Mouse (Mus musculus) hindbrain, postnatal 0 days (tissue): ENCODE measurements around the gene Ces1c. TPM values are rescaled to one million over a fixed set of nuclear protein-coding genes. Genes with fewer than 3 reads are reported as not detected.

Experiments
- ATAC-seq: fragments of 200-750 bp; cut with Nextera tagmentation; 2 replicates; pipeline ENCODE4 v1.8.0; 2017; ENCODE audit warnings: mild to moderate bottlenecking, moderate TSS enrichment, moderate library complexity
- DNase-seq: peaks from one replicate; pipeline ENCODE4 v3.0.0-alpha.2; 2015; ENCODE audit warnings: low spot score
- H3K27ac ChIP-seq: fragments of 300-500 bp; sonication (generic); 2 replicates; pipeline ENCODE4 v1.5.1; 2014; ENCODE audit warnings: mild to moderate bottlenecking
- H3K27me3 ChIP-seq: fragments of 300-500 bp; sonication (generic); 2 replicates; pipeline ENCODE4 v1.6.1; 2014; ENCODE audit warnings: low read length, mixed read lengths; ENCODE audit not compliant: insufficient read depth
- H3K36me3 ChIP-seq: fragments of 300-500 bp; sonication (generic); 2 replicates; pipeline ENCODE4 v1.6.1; 2014; ENCODE audit warnings: low read length, mixed read lengths; ENCODE audit not compliant: insufficient read depth
- H3K4me1 ChIP-seq: fragments of 300-500 bp; sonication (generic); 2 replicates; pipeline ENCODE4 v1.6.1; 2014; ENCODE audit warnings: antibody characterized with exemption, low read length, mixed read lengths; ENCODE audit not compliant: insufficient read depth
- H3K4me2 ChIP-seq: fragments of 300-500 bp; sonication (generic); 2 replicates; pipeline ENCODE4 v1.6.1; 2014; ENCODE audit warnings: low read depth, mild to moderate bottlenecking, low read length, moderate library complexity, mixed read lengths
- H3K4me3 ChIP-seq: fragments of 300-500 bp; sonication (generic); 2 replicates; pipeline ENCODE4 v1.5.1; 2014; ENCODE audit warnings: low read length
- H3K9ac ChIP-seq: fragments of 300-500 bp; sonication (generic); replicated peaks from 2 replicates; pipeline ENCODE4 v1.6.1; 2014; ENCODE audit warnings: mild to moderate bottlenecking, low read length, moderate library complexity, mixed read lengths
- H3K9me3 ChIP-seq: fragments of 300-500 bp; sonication (generic); 2 replicates; pipeline ENCODE4 v1.6.1; 2016; ENCODE audit warnings: low read length, mixed read lengths
- CTCF ChIP-seq: IDR thresholded peaks from 2 replicates; pipeline ENCODE4 v1.5.1; 2016; ENCODE audit warnings: antibody characterized with exemption, control low read depth, low read depth
- WGBS: fragments of 180-500 bp; shearing (Covaris S2); extraction: QIAGEN DNeasy Blood & Tissue Kit; methylation state at CpG from one replicate; pipeline ENCODE4 v1.1.7; 2014; 5-methylcytosine and 5-hydroxymethylcytosine counted together
- polyA plus RNA-seq: library from polyadenylated mRNA; unstranded; fragments of >200 nt; fragmentation: Nextera tagmentation; extraction: Ambion mirVana; gene quantifications from 2 replicates; pipeline ENCODE4 v1.2.1, GENCODE M21; 2015
- total RNA-seq: library from RNA; depleted of rRNA; stranded (reverse); fragments of >200 nt; gene quantifications from 2 replicates; pipeline ENCODE4 v1.2.3, GENCODE M21; 2014

Ces1c gene
- total and polyA plus RNA-seq, 2 experiments from 2014 or later = not detected

GRCm38 (mm10) chr8:93091324-93091723, 39.8 kb downstream of the Ces1c start:
- Histone ChIP-seq H3K36me3 (no peaks in the 10 kb centered on the region), H3K4me1 (no peaks in the 10 kb centered on the region)

DNA sequence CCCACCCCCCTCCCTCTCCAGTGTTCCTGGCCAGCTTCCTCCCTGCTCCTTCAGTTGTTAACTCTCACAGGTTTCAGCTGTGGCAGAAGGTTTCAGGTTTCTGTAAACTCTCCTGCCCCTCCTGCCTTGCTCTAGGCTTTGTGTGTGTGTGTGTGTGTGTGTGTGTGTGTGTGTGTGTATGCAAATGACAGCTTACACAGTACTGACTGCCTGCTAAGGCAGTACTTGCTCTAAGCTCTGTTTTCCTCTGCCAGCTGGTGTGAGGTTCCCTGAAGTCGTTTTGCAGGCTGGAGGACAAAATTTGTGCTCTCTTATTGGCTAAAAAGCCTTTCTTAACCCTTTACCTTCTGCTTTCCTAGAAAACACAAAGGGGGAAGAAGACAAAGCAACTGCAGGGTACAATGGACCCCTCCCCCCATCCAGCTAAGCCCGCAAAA, 42.4 kb downstream of the Ces1c start:
- no peaks in the 10 kb centered on the region for H3K36me3 ChIP-seq
- H3K4me1 ChIP-seq = no peaks in the 10 kb centered on the region
- no peaks in the 10 kb centered on the region for H3K27me3 ChIP-seq
- 6% methylated on average over 2 of the region's 2 CpGs for WGBS
- H3K4me3 ChIP-seq = no peak overlapping the region
- H3K9ac ChIP-seq = no peak overlapping the region
- DNase-seq (peak; percentile 5), ATAC-seq (no peak)
- no peak overlapping the region for H3K4me2 ChIP-seq
- TF ChIP-seq CTCF = no peak
- no peak overlapping the region for H3K27ac ChIP-seq
- H3K9me3 ChIP-seq = no peaks in the 10 kb centered on the region

More at GRCm38 (mm10) chr8:93091324-93091723, 39.8 kb downstream of the Ces1c start:
- no peak overlapping the region for H3K4me2 ChIP-seq
- H3K27me3 ChIP-seq = no peaks in the 10 kb centered on the region
- ATAC-seq (no peak), DNase-seq (no peak)
- H3K27ac ChIP-seq = no peak overlapping the region
- no peak overlapping the region for H3K9ac ChIP-seq
- H3K4me3 ChIP-seq = no peak overlapping the region
- 53% methylated on average over 1 of the region's 1 CpGs for WGBS
- H3K9me3 ChIP-seq = no peaks in the 10 kb centered on the region
- TF ChIP-seq CTCF = no peak

DNA sequence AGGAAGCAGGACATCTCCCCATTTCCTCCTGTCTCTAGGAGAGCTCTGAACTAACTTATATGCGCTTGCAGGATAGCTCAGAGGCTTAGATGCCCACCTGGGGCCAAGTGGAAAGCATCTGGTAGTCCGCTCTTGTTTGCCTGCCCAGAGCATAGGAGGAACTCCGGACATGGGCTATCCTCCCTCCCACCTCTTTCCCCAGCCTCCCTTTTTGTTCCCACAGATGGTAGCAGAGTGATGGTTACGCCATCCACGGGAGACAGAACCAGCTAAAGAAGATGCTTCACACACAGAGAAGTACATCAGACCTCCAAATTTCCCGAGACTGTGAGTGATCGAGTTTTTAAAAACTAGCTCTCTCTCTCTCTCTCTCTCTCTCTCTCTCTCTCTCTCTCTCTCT, 42.9 kb downstream of the Ces1c start:
- WGBS = 32% methylated on average over 7 of the region's 7 CpGs
- H3K4me2 ChIP-seq = no peak overlapping the region
- H3K4me1 ChIP-seq = no peaks in the 10 kb centered on the region
- no peaks in the 10 kb centered on the region for H3K36me3 ChIP-seq
- no peaks in the 10 kb centered on the region for H3K27me3 ChIP-seq
- no peak for TF ChIP-seq CTCF
- ATAC-seq (no peak), DNase-seq (no peak)
- H3K9me3 ChIP-seq = no peaks in the 10 kb centered on the region
- H3K27ac ChIP-seq = no peak overlapping the region
- H3K4me3 ChIP-seq = no peak overlapping the region
- no peak overlapping the region for H3K9ac ChIP-seq

DNA sequence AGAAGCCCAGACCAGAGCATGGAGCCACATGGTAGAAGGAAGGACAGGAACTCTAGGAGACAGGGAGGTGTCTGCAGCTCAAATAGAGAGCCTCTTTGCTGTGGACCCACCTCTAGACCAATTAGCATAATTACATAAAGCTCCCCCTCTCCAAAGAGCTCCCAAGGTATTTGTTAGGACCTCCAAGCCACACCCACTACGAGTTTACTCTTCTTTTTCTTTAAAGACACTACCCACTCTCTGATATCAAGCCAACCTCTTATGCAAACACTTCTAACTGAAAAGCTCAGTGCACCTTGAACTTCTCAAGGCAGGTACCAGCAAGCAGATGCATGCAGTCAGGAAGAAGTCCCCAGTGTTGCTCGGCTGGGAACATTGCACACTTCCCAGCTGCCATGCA, 51.2 kb downstream of the Ces1c start, which contains the start of gene Ces1b:
Ces1b (minus strand) TSS at position 131 of the 400 bp plus-strand sequence.
- H3K4me3 ChIP-seq = no peak within 1 kb of the TSS
- H3K36me3 ChIP-seq = no peaks in the 10 kb centered on the region
- TF ChIP-seq CTCF = no peak
- DNase-seq (no peak), ATAC-seq (no peak)
- no peak within 1 kb of the TSS for H3K27ac ChIP-seq
- H3K9me3 ChIP-seq = no peaks in the 10 kb centered on the region
- H3K27me3 ChIP-seq = no peaks in the 10 kb centered on the region
- 68% methylated on average over 2 of the region's 2 CpGs for WGBS
- no peak within 1 kb of the TSS for H3K4me2 ChIP-seq
- H3K4me1 ChIP-seq = no peaks in the 10 kb centered on the region
- no peak within 1 kb of the TSS for H3K9ac ChIP-seq

DNA sequence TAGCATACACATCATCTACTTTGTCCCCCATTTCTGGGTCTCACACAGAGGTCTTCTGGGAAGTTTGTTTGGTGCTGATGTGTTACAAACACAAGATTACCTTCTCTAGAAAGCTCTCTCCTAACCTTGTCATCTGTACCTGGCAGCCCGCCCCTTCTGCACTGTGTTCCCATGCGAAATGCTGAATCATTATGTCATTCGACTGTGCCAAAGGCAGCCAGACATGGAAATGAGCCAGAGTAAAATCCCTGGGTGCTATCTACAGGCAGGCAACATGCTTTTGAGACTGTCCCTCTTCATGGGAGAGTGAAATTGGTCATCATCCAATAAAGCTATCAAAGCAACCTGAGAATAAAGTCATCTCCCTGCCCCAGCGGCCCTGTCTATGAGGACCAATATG, 55.8 kb downstream of the Ces1c start:
- H3K27ac ChIP-seq = no peak overlapping the region
- no peak overlapping the region for H3K4me2 ChIP-seq
- no peaks in the 10 kb centered on the region for H3K9me3 ChIP-seq
- DNase-seq (no peak), ATAC-seq (no peak)
- no peak for TF ChIP-seq CTCF
- WGBS = 81% methylated on average over 4 of the region's 4 CpGs
- H3K36me3 ChIP-seq = no peaks in the 10 kb centered on the region
- H3K27me3 ChIP-seq = no peaks in the 10 kb centered on the region
- no peak overlapping the region for H3K4me3 ChIP-seq
- no peaks in the 10 kb centered on the region for H3K4me1 ChIP-seq
- no peak overlapping the region for H3K9ac ChIP-seq

DNA sequence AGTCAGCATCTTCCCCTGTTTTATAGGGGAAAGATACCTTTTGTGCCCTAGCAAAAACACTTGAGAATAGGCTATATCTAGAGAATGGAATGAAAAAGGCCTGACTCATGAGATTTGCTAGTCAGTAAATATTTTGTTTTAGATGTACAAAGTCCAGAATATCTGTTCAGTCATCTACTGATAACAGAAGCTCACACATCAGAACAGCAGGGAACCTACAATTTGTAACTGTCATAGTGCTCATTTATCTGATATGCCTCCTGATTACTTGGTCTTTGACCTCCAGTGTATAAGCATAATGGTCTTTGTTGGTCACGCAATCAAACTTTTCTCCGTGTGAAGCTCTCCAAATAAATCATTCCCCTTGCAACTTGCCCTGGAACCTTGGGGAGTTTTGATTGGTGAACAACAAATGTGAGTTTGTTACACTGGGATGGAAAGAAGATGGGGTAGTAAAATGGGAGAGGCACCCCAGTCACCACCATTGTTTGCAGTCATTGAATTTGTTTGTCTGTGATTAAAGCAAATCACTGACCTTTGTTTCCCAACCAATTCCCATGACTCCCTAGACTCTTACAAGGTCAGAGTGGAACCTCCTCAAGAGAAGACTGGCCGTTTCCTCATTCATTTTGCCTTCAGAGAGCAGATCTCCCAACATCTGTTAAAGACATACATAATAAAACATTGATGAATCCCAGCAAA, 67.5 kb downstream of the Ces1c start:
- Histone ChIP-seq H3K4me1 (no peaks in the 10 kb centered on the region), H3K4me2 (no peak overlapping the region), H3K9me3 (no peaks in the 10 kb centered on the region), H3K27ac (no peak overlapping the region), H3K4me3 (no peak overlapping the region), H3K36me3 (no peaks in the 10 kb centered on the region), H3K9ac (no peak overlapping the region), H3K27me3 (no peaks in the 10 kb centered on the region)
- no peak for ATAC-seq
- WGBS = 51% methylated on average over 3 of the region's 3 CpGs
- DNase-seq = no peak
- TF ChIP-seq CTCF = no peak

DNA sequence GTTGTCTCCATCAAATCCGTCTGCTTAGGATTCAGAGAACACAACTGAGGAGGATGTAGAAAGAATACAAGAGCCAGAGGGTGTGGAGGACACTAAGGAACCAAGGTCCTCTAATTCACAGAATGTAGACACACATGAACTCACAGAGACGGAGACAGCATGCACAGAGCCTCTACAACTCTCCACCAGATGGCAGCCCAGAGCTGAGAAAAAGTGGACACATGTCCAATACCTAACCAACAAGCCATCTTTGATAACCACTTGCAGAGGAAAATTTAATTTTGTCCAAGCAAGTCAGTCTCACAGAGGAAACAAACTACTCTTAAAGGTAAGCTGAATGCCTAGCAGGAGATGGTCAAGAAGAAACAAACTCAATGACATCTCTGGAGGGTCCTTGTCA, 71.9 kb downstream of the Ces1c start:
- WGBS = 21% methylated on average over 2 of the region's 2 CpGs
- Histone ChIP-seq H3K9me3 (no peaks in the 10 kb centered on the region), H3K27me3 (no peaks in the 10 kb centered on the region), H3K36me3 (no peaks in the 10 kb centered on the region), H3K4me1 (no peaks in the 10 kb centered on the region), H3K4me3 (no peak overlapping the region), H3K27ac (no peak overlapping the region), H3K9ac (no peak overlapping the region), H3K4me2 (no peak overlapping the region)
- DNase-seq = peak; percentile 82
- no peak for ATAC-seq
- TF ChIP-seq CTCF = peak; percentile 88
